Mouse (Mus musculus) large intestine, adult 2 months (tissue): ENCODE data around the gene Taf11. TPM values are rescaled to one million over a fixed set of nuclear protein-coding genes. Genes with fewer than 3 reads are reported as not detected.

Experiments used
- DNase-seq: peaks from one replicate; pipeline ENCODE4 v3.0.0-alpha.2; 2012; ENCODE audit warnings: low read depth, low spot score
- WGBS: fragments of 180-500 bp; shearing (Covaris S2); methylation state at CpG from one replicate; pipeline ENCODE4 v1.1.7; 2018; 5-methylcytosine and 5-hydroxymethylcytosine counted together
- polyA plus RNA-seq: library from polyadenylated mRNA; depleted of rRNA; stranded (reverse); fragments of >200 nt; gene quantifications from 2 replicates; pipeline ENCODE4 v1.2.3, GENCODE M21; 2012; rRNA removed

Gene Taf11
- polyA plus RNA-seq, result 8.1 and 9.3 TPM in 2 replicates

DNA sequence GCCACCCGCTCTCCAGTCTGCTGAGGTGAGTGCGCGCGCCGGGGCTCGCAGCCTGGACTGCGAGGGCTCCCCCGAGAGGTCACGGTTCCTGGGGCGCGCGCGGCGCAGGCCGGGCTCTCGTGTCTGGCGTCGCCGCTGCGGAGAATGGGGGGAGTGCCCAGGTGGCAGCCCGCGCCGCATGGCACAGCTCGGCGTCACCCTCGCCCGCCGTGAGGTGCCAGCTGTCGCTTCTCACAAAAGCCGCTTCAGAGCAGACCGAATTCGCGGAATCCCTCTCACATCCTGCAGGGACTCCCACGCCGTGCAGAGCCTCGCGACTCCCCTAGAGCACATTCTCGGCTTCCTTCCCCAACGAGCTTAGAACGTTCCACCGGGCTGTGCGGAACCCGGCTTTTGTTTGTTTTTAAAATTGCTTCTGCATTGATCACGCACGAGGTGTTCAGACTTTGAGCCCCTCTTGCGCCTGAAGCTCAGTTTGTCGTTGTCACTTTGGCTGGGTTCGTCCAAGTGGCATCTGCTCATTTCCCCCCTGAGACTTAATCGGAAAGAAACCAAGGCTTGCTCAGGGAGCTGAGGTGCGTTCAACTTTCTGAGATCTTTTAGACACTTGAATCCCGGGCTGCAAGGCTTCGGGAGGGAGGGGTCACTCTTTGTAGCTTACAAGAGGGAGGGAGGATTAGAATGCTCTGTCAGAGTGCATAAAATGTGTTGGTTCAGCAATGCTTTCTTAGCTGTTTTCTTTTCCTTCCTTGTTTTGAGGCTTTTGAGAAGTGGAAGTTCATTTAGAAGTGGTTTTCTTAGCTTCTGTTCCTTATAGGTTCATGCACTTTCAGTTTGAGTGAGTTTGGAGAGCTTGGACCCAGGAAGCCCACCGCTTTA lies at the start of gene Taf11:
Taf11 (minus strand) TSS at position 223 of the 879 bp plus-strand sequence.
- 2% methylated on average over 53 of the region's 53 CpGs for WGBS
- no peak for DNase-seq

DNA sequence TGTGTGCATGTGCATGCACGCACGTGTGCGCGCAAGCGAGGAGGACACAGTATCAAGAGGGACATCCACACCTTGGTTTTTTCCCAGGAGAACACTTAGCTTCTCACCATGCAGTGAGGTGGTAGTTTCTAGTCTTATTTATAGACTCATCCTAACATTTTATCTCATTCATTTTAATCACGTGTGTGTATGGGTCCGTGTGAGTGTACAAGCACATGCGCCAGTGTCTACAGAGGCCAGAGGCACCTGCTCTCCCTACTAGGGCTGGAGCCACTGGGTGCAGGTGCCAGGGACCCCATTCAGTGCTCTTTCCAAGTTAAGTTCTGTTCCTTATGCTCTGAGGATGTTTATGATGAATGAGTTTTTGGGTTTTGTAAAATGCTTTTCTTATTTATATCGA lies 48.0 kb upstream of the Taf11 start:
- 92% methylated on average over 9 of the region's 9 CpGs for WGBS
- DNase-seq, result no peak

DNA sequence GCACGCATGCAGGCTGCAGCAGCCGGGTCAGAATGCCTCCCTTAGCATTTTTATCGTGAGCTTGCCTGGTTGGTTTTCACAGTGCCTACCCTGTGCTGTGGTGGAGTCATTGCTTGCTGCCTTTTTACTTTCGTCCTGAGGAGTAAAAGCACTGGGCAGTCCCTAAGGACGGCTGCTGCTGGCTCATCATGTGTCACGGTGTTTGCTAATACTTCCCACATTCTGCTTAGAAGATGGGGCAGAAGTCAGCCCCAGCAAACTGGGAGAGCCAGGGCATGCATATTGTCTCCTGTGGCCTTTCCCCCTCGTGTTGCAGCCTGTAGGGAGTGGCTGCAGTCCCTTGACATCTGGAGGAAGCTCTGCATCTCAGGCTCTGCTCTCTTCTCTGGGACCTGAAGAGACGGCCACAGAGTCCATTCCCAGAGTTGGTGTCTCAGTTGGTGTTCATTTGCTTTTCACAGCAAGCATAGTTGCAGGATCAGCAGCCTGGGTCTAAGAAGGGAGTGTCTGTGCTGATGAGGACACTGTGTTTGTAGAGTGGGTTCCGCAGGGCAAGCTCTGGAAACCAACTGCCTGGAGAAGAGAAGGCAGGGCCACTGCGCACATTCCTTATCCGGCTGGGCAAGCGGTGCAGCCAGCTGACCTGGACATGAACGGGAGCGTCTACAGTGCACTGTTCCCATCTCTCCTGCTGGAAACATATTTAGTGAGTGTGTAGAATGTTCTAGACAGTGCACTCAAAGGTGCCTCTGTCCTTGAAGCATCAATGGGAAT lies 45.2 kb upstream of the Taf11 start:
- 62% methylated on average over 14 of the region's 14 CpGs for WGBS
- no peak for DNase-seq

DNA sequence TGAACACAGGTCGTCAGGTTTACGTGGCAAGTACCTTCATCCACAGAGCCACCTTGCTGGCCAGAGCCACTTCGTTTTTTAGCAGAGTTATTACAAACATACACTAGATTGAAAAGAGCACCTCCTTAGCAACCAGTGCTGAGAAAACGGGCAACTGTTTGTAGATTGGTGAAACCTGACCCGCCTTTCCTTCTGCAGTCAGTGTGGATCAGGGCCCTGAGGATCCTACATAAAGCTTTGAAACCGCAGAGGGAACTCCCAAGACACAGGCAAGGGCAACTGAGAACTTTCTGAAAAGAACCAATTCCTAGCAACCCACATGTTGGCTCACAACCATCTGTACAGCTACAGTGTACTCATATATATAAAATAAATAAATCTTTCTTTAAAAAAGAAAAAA lies 43.5 kb upstream of the Taf11 start:
- 76% methylated on average over 6 of the region's 6 CpGs for WGBS
- no peak for DNase-seq

DNA sequence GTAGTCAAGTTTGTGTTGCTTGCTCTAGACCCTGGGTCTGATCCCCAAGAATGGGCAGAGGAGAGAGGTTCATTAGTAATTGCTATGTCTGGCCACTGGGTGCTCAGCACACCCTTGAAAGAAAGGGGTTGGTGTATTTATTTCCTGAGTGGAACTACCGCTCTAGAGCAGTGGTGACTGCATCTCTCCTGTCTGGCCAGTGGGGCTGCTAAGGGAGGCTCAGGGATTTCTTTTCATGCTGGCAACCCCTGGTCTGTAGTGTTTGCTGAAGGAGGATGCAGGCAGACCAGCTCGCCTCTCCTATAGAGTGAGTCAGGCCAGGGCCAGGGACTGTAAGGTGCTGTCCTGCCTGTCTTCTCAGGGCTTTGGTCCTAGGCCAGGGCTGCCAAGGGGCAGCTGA lies 37.5 kb upstream of the Taf11 start:
- no peak for DNase-seq
- 78% methylated on average over 2 of the region's 2 CpGs for WGBS

DNA sequence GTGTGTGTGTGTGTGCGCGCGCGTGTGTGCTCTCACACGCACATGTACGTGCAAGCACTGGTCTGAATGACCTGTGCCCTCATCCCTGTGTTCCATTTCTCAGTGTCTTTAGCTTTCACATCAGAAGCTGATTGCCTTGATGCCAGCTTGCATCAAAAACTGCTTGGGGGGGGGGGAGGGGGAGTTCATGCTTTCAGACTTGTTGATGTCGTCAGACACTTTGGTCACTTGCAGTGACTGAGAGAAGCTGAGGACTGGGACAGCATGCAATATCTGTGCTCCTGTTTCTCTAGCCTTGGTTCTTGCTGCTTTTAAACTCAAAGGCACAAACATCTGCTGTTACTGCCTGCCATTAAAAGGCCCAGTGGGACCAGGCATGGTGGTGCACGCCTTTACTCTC lies 36.7 kb upstream of the Taf11 start:
- DNase-seq, result no peak
- WGBS, result 66% methylated on average over 8 of the region's 8 CpGs

DNA sequence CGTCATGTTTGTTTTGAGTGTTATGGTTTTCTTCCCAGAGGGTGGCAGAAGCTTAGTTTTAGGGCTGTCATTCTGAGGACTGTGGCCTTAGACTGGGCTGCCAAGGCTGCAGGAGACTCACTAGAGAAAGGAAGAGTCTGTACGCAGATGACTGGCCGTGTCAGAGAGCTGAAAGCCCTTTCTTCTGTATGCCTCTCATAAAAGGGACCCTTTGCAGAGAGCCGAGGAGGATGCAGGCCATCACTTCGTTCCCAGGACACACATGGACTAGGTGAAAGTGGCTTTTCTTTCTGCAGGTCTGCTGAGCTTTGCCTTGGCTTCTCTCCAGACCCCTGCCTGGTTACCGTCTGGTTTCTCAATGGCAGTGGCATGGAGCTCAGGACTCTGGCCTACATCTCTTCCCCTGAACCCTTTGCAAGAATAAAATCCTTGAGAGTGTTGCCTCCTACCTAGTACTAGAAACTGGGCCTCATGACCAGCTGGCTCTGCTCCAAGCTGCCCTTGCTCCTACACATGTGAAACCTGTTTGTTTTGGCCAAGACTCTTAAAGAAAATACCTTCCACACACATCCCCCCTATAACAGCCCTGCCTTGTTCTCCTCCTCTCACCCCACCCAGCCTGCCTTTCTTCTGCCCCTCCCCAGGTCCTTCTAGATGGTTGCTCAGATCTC lies 36.0 kb upstream of the Taf11 start:
- DNase-seq, result no peak
- WGBS, result 27% methylated on average over 6 of the region's 6 CpGs

DNA sequence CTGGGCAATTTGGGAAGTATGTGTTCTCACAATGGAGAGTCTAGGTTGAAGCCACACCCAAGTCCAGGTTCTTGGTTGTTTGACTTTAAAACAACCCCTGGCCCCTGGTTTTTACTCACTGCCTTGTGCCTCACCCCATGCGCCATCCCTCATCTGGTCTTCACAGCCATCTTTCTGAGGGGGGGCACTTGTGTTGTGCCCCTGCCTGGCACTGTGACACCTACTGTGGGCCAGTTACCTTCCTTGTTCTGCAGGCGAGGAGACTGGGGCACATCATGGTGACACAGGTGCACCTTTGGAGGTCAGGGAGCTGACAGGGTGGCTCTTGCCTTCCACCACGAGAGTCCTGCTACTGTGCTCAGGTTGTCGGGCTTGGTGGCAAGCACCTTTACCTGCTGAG lies 32.5 kb upstream of the Taf11 start:
- DNase-seq, result no peak
- 86% methylated on average over 4 of the region's 4 CpGs for WGBS

DNA sequence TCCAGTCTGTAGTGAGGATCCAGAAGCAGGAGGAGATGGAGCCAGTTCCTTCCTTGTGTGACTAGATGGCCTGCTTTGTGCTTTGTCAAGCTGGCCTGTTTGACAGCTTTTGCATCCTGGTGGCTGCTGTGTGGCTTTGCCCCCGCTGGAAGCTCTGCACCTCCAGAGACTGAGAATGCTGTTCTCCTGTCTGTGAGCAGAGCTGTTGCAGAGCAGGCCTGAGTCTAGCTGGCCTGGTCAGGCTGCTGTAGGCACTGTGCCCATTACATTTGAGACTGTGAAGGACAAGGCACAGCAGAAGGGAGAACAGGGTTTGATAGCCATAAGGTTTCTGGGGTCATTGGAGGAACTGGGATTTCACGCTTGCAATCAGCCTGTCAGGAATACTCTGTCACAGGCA lies 32.1 kb upstream of the Taf11 start:
- 68% methylated on average over 2 of the region's 2 CpGs for WGBS
- no peak for DNase-seq

DNA sequence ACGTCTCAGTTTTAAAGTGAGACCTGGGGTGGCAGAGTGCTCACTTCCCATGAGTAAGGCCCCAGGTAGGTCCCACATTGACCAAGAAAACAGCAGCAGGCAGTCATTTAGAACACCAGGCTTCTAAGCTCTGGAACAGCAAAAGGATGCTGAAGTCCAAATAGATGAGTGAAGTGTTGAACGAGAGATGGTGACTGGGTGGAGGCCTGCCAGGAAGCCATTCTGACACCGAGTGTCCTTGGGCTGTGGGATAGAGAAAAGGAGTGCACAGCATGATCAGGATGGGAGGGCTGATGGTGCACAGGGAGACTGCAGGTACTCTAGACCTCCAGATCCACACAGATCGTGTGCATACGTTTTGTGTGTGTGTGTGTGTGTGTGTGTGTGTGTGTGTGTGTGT lies 31.5 kb upstream of the Taf11 start:
- DNase-seq, result no peak
- 73% methylated on average over 5 of the region's 5 CpGs for WGBS

DNA sequence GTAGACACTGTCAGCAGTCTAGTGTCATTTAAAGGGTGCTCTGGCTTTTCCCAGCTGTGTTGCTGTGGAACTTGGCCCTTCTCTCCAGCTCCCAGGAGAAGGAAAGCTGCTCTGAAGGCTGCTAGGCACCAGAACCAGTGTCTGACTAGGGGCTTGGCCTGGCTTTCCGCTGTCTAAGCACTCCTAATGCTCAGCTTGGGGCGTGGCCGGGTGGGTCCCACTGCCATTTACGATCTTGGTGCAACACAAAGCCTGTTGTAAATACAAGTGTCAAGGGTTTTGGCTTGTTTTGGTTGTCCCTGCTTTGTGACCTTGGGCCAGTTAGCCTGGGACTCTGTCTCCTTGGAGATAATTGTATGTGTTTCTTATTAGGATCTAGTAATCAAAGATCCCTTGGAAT lies 30.7 kb upstream of the Taf11 start:
- DNase-seq, result peak; percentile 32
- 15% methylated on average over 4 of the region's 4 CpGs for WGBS

DNA sequence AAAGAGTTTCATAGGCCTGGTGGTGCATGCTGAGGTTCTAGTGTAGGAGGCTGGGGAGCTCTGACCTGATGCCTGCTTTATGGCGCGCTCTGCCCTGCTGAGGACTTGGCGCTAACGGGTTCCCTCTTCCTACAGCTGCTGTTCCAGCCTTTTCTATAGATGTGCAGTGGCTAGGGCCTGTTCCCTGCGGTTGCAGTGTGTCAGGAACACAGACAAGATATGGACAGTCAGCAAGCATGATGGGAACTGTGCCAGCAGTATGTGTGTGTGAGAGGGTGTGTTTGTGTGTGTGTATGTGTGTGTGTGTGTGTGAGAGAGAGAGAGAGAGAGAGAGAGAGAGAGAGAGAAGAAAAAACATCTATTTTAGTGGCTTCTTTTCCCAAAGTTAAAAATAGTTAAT lies 29.4 kb upstream of the Taf11 start:
- DNase-seq, result no peak
- WGBS, result 75% methylated on average over 5 of the region's 5 CpGs

DNA sequence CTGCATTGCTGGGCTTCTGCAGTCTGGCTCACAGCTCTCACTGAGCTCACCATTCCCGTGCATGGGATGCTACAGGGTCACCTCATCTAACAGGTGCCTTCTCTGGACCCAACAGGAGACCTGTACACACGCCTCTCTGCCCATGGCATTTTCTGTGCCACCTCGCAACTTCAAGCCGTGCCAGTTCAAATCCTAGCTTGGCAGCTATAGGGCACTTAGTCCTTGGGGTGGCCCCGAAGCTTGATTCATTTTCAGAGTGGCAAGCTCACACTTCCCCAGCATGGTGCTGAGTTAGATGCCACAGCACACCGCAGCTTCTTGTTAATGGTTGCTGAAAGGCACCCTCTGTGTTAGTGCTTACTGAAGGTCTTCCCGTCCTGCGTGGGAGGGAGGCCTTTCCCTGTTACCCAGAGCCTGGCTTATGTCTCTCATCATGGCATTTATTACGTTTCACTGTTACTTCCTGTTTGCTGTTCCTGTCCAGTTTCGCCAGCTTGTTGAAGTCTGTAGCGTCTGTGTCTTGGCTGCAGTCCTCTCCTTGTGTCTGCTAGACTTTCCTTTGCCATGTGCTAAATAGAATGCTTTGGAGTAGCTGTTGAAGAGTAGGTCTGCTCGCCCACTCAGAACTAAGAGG lies 28.6 kb upstream of the Taf11 start:
- whole genome bisulfite sequencing, result 47% methylated on average over 12 of the region's 12 CpGs
- no peak for DNase-seq

DNA sequence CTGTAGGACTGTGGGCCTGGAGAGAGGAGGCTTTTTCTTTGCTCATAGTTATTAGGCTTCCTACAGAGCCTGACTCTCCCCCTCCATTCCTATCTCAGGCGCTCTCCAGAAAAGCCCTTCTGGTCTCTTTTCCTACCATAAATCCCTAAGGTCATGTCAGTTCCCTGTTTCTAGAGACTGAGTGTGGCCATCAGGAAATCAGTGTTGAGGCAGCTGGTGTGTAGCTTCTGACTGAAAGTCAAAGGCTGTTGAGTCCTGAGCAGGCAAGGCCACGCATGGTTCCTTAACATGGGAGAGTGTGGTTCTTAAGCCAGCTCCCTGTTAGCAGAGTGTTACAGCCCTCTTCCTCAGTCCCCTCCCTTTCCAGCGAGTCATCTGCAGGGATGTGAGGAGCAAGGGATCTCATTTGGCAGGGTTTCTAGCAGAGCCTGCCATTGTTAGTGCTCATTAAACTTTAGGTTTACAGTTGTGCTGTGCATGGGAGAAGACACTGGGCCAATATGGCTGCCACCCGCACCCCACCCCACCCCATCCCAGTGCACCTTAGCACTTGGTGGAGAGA lies 27.5 kb upstream of the Taf11 start:
- DNase-seq, result no peak
- WGBS, result 75% methylated on average over 4 of the region's 4 CpGs

DNA sequence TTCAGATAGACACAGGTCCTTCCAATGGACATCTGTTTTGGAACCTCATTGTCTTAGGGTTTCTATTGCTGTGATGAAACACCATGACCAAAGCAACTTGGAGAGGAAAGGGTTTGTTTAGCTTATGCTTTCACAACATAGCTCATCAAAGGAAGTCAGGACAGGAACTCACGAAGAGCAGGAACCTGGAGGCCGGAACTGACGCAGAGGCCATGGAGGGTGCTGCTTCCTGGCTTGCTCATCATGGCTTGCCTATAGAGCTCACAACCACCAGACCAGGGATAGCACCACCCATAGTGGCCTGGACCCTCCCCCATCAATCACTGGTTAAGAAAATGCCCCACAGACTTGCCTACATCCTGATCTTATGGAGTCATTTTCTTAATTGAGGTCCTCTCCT lies 25.4 kb upstream of the Taf11 start:
- 81% methylated on average over 3 of the region's 3 CpGs for WGBS
- DNase-seq, result no peak

DNA sequence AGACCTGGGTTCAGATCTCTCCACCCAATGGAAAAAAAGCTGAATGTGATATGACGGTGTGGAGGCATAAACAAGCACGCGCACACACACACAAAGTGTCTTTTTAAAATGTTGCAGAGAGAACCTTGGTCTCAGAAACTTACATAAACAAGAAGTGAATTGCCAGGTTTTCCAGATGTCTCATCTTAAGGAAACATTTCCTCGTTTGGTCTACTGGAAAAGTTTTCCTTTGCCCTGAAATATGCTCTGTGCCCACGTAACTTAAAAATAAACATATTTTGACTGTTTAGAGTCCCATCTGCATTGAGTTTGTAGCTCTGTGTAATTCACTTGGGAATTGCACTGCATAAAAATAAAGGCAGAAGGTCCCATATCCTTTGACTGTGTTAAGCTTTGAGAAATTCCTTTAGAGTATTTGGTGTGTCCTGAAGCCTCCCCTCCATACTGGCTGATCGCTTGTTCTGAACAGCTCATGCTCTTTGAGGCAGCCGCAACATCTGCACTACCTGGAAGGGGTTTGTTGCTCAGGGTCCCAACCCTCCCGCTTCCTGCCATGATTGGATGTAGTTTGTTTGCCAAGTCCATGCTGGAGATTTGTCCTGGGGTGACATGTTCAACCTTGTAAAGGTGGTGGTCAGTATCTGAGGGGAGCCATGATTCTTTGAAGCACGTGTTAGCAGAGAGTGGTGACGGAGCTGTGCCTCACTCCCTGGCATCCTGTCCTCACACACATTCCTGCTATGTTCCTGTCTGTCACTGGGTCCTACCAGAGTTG lies 24.7 kb upstream of the Taf11 start:
- WGBS, result 76% methylated on average over 10 of the region's 10 CpGs
- DNase-seq, result no peak

DNA sequence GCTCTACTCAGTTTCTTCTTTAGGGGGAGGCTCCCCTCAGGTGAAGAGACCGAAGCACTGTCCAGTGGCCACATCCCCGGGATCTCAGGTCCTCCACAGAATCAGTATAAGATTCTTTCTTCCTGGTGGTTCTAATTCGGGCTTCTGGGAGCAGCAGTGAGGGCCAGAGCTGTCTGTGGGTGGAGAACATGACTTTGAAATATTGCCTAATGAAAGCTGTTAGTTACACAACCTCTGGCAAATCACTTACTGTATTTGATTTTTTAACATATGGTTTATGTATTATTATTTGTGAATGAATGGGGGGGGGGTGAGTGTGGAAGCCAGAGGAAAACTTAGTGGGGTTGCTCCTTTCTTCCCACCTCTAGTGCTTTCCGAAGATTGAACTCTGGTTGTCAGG lies 22.2 kb upstream of the Taf11 start:
- no peak for DNase-seq
- 68% methylated on average over 4 of the region's 4 CpGs for WGBS

DNA sequence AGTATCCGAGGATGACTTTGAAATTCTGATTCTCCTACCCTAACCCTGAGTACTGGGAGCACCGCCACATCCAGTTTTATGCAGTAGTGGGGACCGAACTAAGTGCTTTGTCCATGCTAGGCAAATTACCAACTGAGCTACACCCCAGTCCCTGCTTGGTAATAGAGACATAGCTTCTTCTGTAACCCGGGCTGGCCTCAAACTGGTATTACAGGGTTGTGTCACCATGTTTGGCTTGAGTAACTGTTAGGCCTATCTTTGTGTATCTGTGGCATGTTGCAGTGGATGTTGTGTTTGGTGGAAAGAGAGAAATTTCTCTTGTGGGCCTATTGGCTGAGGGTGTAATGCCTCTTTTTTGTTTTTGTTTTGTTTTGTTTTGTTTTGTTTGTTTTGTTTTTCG lies 20.6 kb upstream of the Taf11 start:
- 85% methylated on average over 5 of the region's 5 CpGs for WGBS
- DNase-seq, result no peak

DNA sequence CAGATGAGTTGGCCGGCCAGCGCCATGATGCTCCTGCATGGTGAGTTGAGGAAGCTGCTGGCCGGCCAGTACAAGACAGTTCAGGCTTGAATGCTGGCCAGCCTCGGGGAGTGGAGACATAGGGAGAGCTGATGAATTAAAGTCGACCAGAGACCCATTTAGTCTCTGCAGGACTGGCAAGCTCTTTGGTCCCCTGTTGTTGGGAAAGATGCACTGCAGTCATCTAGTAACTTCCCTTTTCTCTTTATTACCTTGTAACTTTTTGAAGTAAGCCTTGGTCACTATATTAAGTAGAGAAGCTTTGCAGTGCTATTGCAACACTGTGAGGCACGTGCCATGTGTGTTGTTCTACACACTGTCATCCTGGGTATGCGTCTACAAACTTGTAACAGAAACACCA lies 15.9 kb upstream of the Taf11 start:
- DNase-seq, result no peak
- 63% methylated on average over 7 of the region's 7 CpGs for WGBS
